Mouse (Mus musculus) gastrocnemius, adult 2 months (tissue): ENCODE data around the gene Fbxo41. TPM values are rescaled to one million over a fixed set of nuclear protein-coding genes. Genes with fewer than 3 reads are reported as not detected.

ENCODE experiments used
- DNase-seq: peaks from one replicate; pipeline ENCODE4 v3.0.0; 2022
- H3K27ac ChIP-seq: fragments of 200-600 bp; 2 replicates; pipeline ENCODE4 v1.8.1; 2022; ENCODE audit warnings: mild to moderate bottlenecking
- H3K4me3 ChIP-seq: fragments of 200-600 bp; 2 replicates; pipeline ENCODE4 v1.8.1; 2022; ENCODE audit warnings: mild to moderate bottlenecking, moderate library complexity
- CTCF ChIP-seq: fragments of 200-600 bp; IDR thresholded peaks from 2 replicates; pipeline ENCODE4 v1.8.1; 2022; ENCODE audit warnings: antibody characterized with exemption, mild to moderate bottlenecking, moderate library complexity
- intact Hi-C: fragments of 180-260 bp; cut with DNase I; formaldehyde crosslinking; loops from one replicate; pipeline ENCODE4 v1.15.1; 2025
- total RNA-seq, 2 experiments: library from RNA; stranded (reverse); gene quantifications; 2 replicates each; pipeline ENCODE4 v1.2.3; 2021

The Fbxo41 gene
- total RNA-seq, 2 experiments from 2014 or later, result 0.03 TPM; not detected in 1

DNA sequence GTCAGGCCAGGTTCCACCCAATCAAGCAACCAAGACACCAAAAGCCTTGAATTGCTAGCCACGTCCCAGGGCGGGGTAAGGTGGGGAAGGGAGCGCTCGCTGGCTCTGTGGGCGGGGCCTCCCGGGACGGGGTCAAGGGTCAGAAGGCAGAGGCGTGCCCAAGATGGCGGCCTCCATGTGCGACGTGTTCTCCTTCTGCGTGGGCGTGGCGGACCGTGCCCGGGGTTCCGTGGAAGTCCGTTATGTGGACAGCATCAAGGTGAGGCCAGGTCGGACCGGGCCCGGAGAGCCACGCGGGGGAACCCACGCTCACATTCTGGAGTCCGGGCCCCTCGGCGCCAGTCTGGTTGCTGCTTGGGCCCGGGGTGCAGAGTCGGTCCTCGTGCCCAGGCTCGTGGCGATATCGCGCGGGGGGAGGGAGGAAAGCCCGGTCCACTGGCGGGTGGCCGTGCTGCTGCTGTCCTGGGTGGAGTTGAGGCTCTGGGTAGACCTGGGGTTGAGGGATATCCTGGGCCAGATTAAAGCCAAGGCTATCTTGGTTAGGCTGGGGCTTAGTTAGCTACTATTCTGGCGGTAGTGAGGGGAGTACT is 70.9 kb downstream of the Fbxo41 start, which contains the start of gene Smyd5:
TSS of gene Smyd5 (plus strand) at position 148 of the 590 bp plus-strand sequence.
- no peak for TF ChIP-seq CTCF
- intact Hi-C loops, result no loop called here
- DNase-seq, result peak; percentile 92
- Histone ChIP-seq H3K27ac (peak within 1 kb of the TSS; percentile 78), H3K4me3 (peak within 1 kb of the TSS; percentile 92)

GRCm38 (mm10) chr6:85431274-85431841 is 71.4 kb downstream of the Fbxo41 start:
- H3K27ac ChIP-seq, result peak overlapping the region; percentile 78
- H3K4me3 ChIP-seq, result peak overlapping the region; percentile 92
- no peak for DNase-seq
- intact Hi-C loops, result no loop called here
- TF ChIP-seq CTCF, result no peak

- TF ChIP-seq CTCF, result no peak
- intact Hi-C loops, result no loop called here
- H3K27ac ChIP-seq, result no peak within 1 kb of the TSS
- H3K4me3 ChIP-seq, result no peak within 1 kb of the TSS
- no peak for DNase-seq
These were observed 78.9 kb downstream of the Fbxo41 start, which contains the start of gene Noto for GRCm38 (mm10) chr6:85423836-85424379. TSS of gene Noto (plus strand) at chr6:85423886.

Other genes starting within 250 kb of the Fbxo41 start
- 1 to 10 TPM; 5.9 to 7.3 TPM for gene Sfxn5, start 169.6 kb downstream of the Fbxo41 start, total RNA-seq
- 10 to 100 TPM; 24.2 to 28.2 TPM for gene Rab11fip5, start 128.4 kb downstream of the Fbxo41 start, total RNA-seq
- not detected for gene Noto, start 79.1 kb downstream of the Fbxo41 start, total RNA-seq
- gene Smyd5, start 71.0 kb downstream of the Fbxo41 start, total RNA-seq, result 1 to 10 TPM; 8.6 TPM
- gene Cct7, start 51.5 kb downstream of the Fbxo41 start, total RNA-seq, result 100 to 1,000 TPM; 127 to 135 TPM
- gene Pradc1, start 51.0 kb downstream of the Fbxo41 start, total RNA-seq, result 10 to 100 TPM; 14.8 to 15.9 TPM
- not detected for gene Egr4, start 10.6 kb upstream of the Fbxo41 start, total RNA-seq
- gene Alms1, start 84.5 kb upstream of the Fbxo41 start, total RNA-seq, result under 1 TPM; 0.54 to 0.78 TPM
- gene Nat8f7, start 210.2 kb upstream of the Fbxo41 start, total RNA-seq, result under 1 TPM in 1 of 2 experiments, not detected in 1; 0.13 TPM